Mouse (Mus musculus): Measurements from ENCODE around the gene Tanc2.

- TF ChIP-seq POLR2A (IDR thresholded peaks at IDR 0.05; ENCODE audit: insufficient read depth, low read depth, low read length) (no peak), CTCF (IDR thresholded peaks at IDR 0.05; ENCODE audit: insufficient read depth, low read depth, low read length) (no peak)
Observed at GRCm38 (mm10) chr11:105678996-105679395, 89.2 kb downstream of the Tanc2 start.

Measured in olfactory bulb, adult 2 months (tissue).